Mouse (Mus musculus) lung, embryonic 16.5 days (tissue): Measurements from ENCODE around the gene Lhfpl2. TPM values are rescaled to one million over a fixed set of nuclear protein-coding genes. Genes with fewer than 3 reads are reported as not detected.

Source experiments
- ATAC-seq: fragments of 200-750 bp; cut with Nextera tagmentation; 2 replicates; pipeline ENCODE4 v1.8.0; 2017; ENCODE audit warnings: low read depth, mild to moderate bottlenecking, moderate library complexity
- H3K27ac ChIP-seq: fragments of 300-500 bp; sonication (generic); 2 replicates; pipeline ENCODE4 v1.5.1; 2014; ENCODE audit warnings: mild to moderate bottlenecking, control low read depth, low read length
- H3K27me3 ChIP-seq: fragments of 300-500 bp; sonication (generic); 2 replicates; pipeline ENCODE4 v1.6.1; 2014; ENCODE audit warnings: low read depth, low read length, mixed read lengths; ENCODE audit not compliant: control insufficient read depth, insufficient read depth
- H3K36me3 ChIP-seq: fragments of 300-500 bp; sonication (generic); 2 replicates; pipeline ENCODE4 v1.6.1; 2014; ENCODE audit warnings: low read length; ENCODE audit not compliant: control insufficient read depth, insufficient read depth
- H3K4me1 ChIP-seq: fragments of 300-500 bp; sonication (generic); replicated peaks from 2 replicates; pipeline ENCODE4 v1.6.1; 2014; ENCODE audit warnings: low read length, mixed read lengths; ENCODE audit not compliant: control insufficient read depth, insufficient read depth
- H3K4me2 ChIP-seq: fragments of 300-500 bp; sonication (generic); 2 replicates; pipeline ENCODE4 v1.6.1; 2014; ENCODE audit warnings: low read depth, low read length, control low read depth
- H3K4me3 ChIP-seq: fragments of 300-500 bp; sonication (generic); 2 replicates; pipeline ENCODE4 v1.5.1; 2014; ENCODE audit warnings: mild to moderate bottlenecking, low read length, control low read depth
- H3K9ac ChIP-seq: fragments of 300-500 bp; sonication (generic); 2 replicates; pipeline ENCODE4 v1.6.1; 2014; ENCODE audit warnings: low read length, control low read depth
- H3K9me3 ChIP-seq: fragments of 300-500 bp; sonication (generic); 2 replicates; pipeline ENCODE4 v1.6.1; 2016; ENCODE audit warnings: low read length; ENCODE audit not compliant: control insufficient read depth
- WGBS: fragments of 180-500 bp; shearing (Covaris S2); extraction: QIAGEN DNeasy Blood & Tissue Kit; methylation state at CpG from one replicate; pipeline ENCODE4 v1.1.7; 2014; 5-methylcytosine and 5-hydroxymethylcytosine counted together
- polyA plus RNA-seq: library from polyadenylated mRNA; unstranded; fragments of >200 nt; fragmentation: Nextera tagmentation; extraction: Ambion mirVana; gene quantifications from 2 replicates; pipeline ENCODE4 v1.2.1, GENCODE M21; 2015

Lhfpl2 gene
- polyA plus RNA-seq, 1 experiment from 2014 or later = 54.1 TPM

- Histone ChIP-seq H3K27me3 (no peaks in the 10 kb centered on the region), H3K4me1 (peaks cover 24% of the 10 kb centered on the region), H3K4me2 (no peak overlapping the region), H3K36me3 (no peaks in the 10 kb centered on the region), H3K9ac (no peak overlapping the region), H3K4me3 (no peak overlapping the region), H3K9me3 (no peaks in the 10 kb centered on the region), H3K27ac (no peak overlapping the region)
- WGBS = 77% methylated on average over 15 of the region's 15 CpGs
- ATAC-seq = peak; percentile 36
Observed at GRCm38 (mm10) chr13:94172533-94173310, 115.1 kb downstream of the Lhfpl2 start.

- ATAC-seq = peak; percentile 55
- peak overlapping the region; percentile 51 for H3K4me3 ChIP-seq
- peaks cover 27% of the 10 kb centered on the region for H3K4me1 ChIP-seq
- H3K9ac ChIP-seq = peak overlapping the region; percentile 61
- H3K36me3 ChIP-seq = no peaks in the 10 kb centered on the region
- no peaks in the 10 kb centered on the region for H3K27me3 ChIP-seq
- H3K4me2 ChIP-seq = peak overlapping the region; percentile 70
- 3% methylated on average over 50 of the region's 55 CpGs for WGBS
- no peak overlapping the region for H3K27ac ChIP-seq
- no peaks in the 10 kb centered on the region for H3K9me3 ChIP-seq
Observed at GRCm38 (mm10) chr13:94173633-94174576, 116.3 kb downstream of the Lhfpl2 start.

- Histone ChIP-seq H3K4me3 (peak overlapping the region; percentile 51), H3K27ac (no peak overlapping the region), H3K36me3 (no peaks in the 10 kb centered on the region), H3K9me3 (no peaks in the 10 kb centered on the region), H3K4me2 (peak overlapping the region; percentile 70), H3K4me1 (peaks cover 27% of the 10 kb centered on the region), H3K27me3 (no peaks in the 10 kb centered on the region), H3K9ac (peak overlapping the region; percentile 61)
- no peak; the same call in 1 of the 2 replicates for ATAC-seq
- WGBS = 30% methylated on average over 16 of the region's 16 CpGs
Observed at GRCm38 (mm10) chr13:94174577-94175279, 117.1 kb downstream of the Lhfpl2 start.

- ATAC-seq = no peak
- 68% methylated on average over 6 of the region's 6 CpGs for WGBS
- no peak overlapping the region; the same call in 1 of the 2 replicates for H3K4me3 ChIP-seq
- H3K27ac ChIP-seq = no peak overlapping the region
- H3K4me2 ChIP-seq = 0 out of 2 replicates have a peak overlapping the region, but pooled peaks have one; percentile 70
- no peaks in the 10 kb centered on the region for H3K9me3 ChIP-seq
- no peaks in the 10 kb centered on the region for H3K27me3 ChIP-seq
- H3K4me1 ChIP-seq = peaks cover 27% of the 10 kb centered on the region
- H3K9ac ChIP-seq = no peak overlapping the region
- no peaks in the 10 kb centered on the region for H3K36me3 ChIP-seq
Observed at GRCm38 (mm10) chr13:94175379-94176050, 117.9 kb downstream of the Lhfpl2 start.

- H3K9me3 ChIP-seq = no peaks in the 10 kb centered on the region
- 52% methylated on average over 7 of the region's 7 CpGs for WGBS
- no peaks in the 10 kb centered on the region for H3K27me3 ChIP-seq
- H3K4me1 ChIP-seq = peaks cover 34% of the 10 kb centered on the region
- H3K36me3 ChIP-seq = no peaks in the 10 kb centered on the region
- H3K27ac ChIP-seq = no peak overlapping the region
- H3K9ac ChIP-seq = no peak overlapping the region
- H3K4me3 ChIP-seq = no peak overlapping the region
- ATAC-seq = no peak
- H3K4me2 ChIP-seq = no peak overlapping the region
Observed at GRCm38 (mm10) chr13:94177148-94177547, 119.6 kb downstream of the Lhfpl2 start.

- Histone ChIP-seq H3K9me3 (no peaks in the 10 kb centered on the region), H3K9ac (no peak overlapping the region), H3K4me3 (no peak overlapping the region), H3K4me1 (peaks cover 30% of the 10 kb centered on the region), H3K27me3 (no peaks in the 10 kb centered on the region), H3K36me3 (no peaks in the 10 kb centered on the region), H3K27ac (peak overlapping the region; percentile 64), H3K4me2 (no peak overlapping the region)
- WGBS = 55% methylated on average over 11 of the region's 11 CpGs
- peak; percentile 36; the same call in 1 of the 2 replicates for ATAC-seq
Observed at GRCm38 (mm10) chr13:94178401-94179040, 120.9 kb downstream of the Lhfpl2 start.

GRCm38 (mm10) chr13:94180477-94181420 is 123.2 kb downstream of the Lhfpl2 start:
- Histone ChIP-seq H3K27ac (peak overlapping the region; percentile 42; the same call in 1 of the 2 replicates), H3K27me3 (no peaks in the 10 kb centered on the region), H3K9me3 (no peaks in the 10 kb centered on the region), H3K36me3 (no peaks in the 10 kb centered on the region), H3K9ac (no peak overlapping the region), H3K4me1 (peaks cover 20% of the 10 kb centered on the region), H3K4me3 (no peak overlapping the region), H3K4me2 (no peak overlapping the region)
- WGBS = 66% methylated on average over 5 of the region's 5 CpGs
- peak; percentile 64 for ATAC-seq
